Mouse (Mus musculus): ENCODE results near the gene Emx2.

Emx2 gene

GRCm38 (mm10) chr19:59457951-59458742, at the start of gene Emx2:
Emx2 (plus strand) TSS chr19:59458372.
- peak; percentile 92 for DNase-seq (ENCODE audit: low spot score)

- no peak for DNase-seq (ENCODE audit: low spot score)
These were observed 44.0 kb upstream of the Emx2 start for GRCm38 (mm10) chr19:59414128-59414527.

- peak; percentile 96 for DNase-seq (ENCODE audit: low spot score)
These were observed 40.1 kb upstream of the Emx2 start for GRCm38 (mm10) chr19:59418024-59418423.

GRCm38 (mm10) chr19:59418671-59419070, 39.5 kb upstream of the Emx2 start:
- DNase-seq (ENCODE audit: low spot score): no peak

- DNase-seq (ENCODE audit: low spot score): peak; percentile 60
These were observed 35.8 kb upstream of the Emx2 start for GRCm38 (mm10) chr19:59422393-59422792.

- DNase-seq (ENCODE audit: low spot score): peak; percentile 71
These were observed 34.5 kb upstream of the Emx2 start for GRCm38 (mm10) chr19:59423685-59424084.

- DNase-seq (ENCODE audit: low spot score): no peak
These were observed 33.2 kb upstream of the Emx2 start for GRCm38 (mm10) chr19:59424975-59425374.

GRCm38 (mm10) chr19:59432286-59432685, 25.9 kb upstream of the Emx2 start:
- no peak for DNase-seq (ENCODE audit: low spot score)

- no peak for DNase-seq (ENCODE audit: low spot score)
These were observed 7.5 kb upstream of the Emx2 start for GRCm38 (mm10) chr19:59450561-59451135.

- DNase-seq (ENCODE audit: low spot score): peak; percentile 71
These were observed 6.7 kb upstream of the Emx2 start for GRCm38 (mm10) chr19:59451441-59451951.

GRCm38 (mm10) chr19:59452321-59452720, 5.9 kb upstream of the Emx2 start:
- peak; percentile 36 for DNase-seq (ENCODE audit: low spot score)

GRCm38 (mm10) chr19:59453591-59453990, 4.6 kb upstream of the Emx2 start:
- no peak for DNase-seq (ENCODE audit: low spot score)

GRCm38 (mm10) chr19:59454196-59454595, 4.0 kb upstream of the Emx2 start:
- DNase-seq (ENCODE audit: low spot score): peak; percentile 91

GRCm38 (mm10) chr19:59455671-59456070, 2.5 kb upstream of the Emx2 start:
- DNase-seq (ENCODE audit: low spot score): peak; percentile 64

- DNase-seq (ENCODE audit: low spot score): peak; percentile 86
These were observed 894 bp upstream of the Emx2 start for GRCm38 (mm10) chr19:59457011-59457945.

GRCm38 (mm10) chr19:59458743-59459135, 567 bp downstream of the Emx2 start:
- no peak for DNase-seq (ENCODE audit: low spot score)

GRCm38 (mm10) chr19:59459158-59459781, 1.1 kb downstream of the Emx2 start:
- peak; percentile 62 for DNase-seq (ENCODE audit: low spot score)

GRCm38 (mm10) chr19:59459811-59460241, 1.7 kb downstream of the Emx2 start:
- peak; percentile 63 for DNase-seq (ENCODE audit: low spot score)

GRCm38 (mm10) chr19:59460328-59461115, 2.4 kb downstream of the Emx2 start:
- peak; percentile 62 for DNase-seq (ENCODE audit: low spot score)

GRCm38 (mm10) chr19:59461481-59462421, 3.6 kb downstream of the Emx2 start:
- DNase-seq (ENCODE audit: low spot score): peak; percentile 65

All from embryo, embryonic 10.5 days (tissue).